Mouse (Mus musculus): ENCODE measurements at regions not wholly inside any gene's neighbourhood (a gene's known extent, or its start where the extent isn't known, plus 50 kb on each side); places are given as distances from the start of the nearest gene placed in this dataset.

DNA sequence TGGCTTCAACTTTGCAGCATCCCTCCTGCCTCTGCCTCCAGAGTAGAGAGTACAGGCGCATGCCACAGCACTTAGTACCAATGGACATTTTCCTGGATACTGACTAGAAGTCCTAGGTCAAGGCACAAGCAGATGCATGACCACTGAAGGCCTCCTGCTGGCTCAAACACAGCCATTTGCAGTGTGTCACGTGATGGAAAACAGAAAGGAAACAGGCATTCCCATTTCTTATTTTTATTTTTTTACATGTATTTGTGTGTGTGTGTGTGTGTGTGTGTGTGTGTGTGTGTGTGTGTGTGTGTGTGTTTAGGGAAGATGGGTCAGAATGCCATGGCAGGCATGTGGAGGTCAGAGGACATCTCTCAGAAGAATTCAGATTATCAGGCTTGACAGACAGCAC lies 65.6 kb downstream of the Thap12 start:
- no peaks in the 10 kb centered on the region for H3K27me3 ChIP-seq
- H3K27ac ChIP-seq = no peak overlapping the region
- H3K9me3 ChIP-seq (replicated peaks) = no peaks in the 10 kb centered on the region
- H3K9ac ChIP-seq = no peak overlapping the region
- peaks cover 23% of the 10 kb centered on the region for H3K4me1 ChIP-seq
- no peak for ATAC-seq (ENCODE audit: low FRiP score)
- no peak overlapping the region for H3K4me3 ChIP-seq
- H3K36me3 ChIP-seq = no peaks in the 10 kb centered on the region
- no peak overlapping the region for H3K4me2 ChIP-seq (replicated peaks)
- 78% methylated on average over 2 of the region's 2 CpGs for WGBS

DNA sequence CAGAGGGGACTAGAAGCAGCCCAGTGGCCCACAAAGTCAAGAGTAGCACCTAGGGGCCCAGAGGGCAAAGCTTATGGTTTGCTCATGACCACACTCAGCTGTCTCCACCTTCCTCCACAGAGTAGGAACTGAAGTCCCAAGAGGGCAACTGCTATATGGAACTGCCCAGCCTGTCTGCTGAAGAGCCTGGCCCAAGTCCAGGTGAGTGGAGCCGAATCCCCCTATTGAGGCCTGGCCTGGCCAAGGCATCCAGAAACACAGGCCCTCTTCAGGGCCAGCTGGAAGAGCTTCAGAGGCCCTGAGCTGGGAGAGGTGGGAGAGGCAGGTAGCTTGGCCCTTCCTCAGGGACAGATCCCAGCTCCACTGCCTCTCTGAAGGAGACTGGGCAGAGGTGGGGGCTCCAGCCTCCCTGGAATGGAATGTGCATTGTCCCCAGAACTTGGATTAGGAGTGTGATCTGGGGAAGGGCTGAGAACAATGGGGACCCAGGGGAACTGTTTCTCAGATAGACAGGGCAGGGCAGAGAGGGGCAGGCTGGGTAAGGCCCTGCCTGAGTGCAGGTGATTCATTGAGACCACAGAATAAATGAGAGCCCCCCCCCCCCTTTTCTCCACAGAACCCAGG lies 65.7 kb upstream of the Wnt11 start:
- 74% methylated on average over 1 of the region's 1 CpGs for WGBS
- H3K4me1 ChIP-seq = peaks cover 23% of the 10 kb centered on the region
- no peaks in the 10 kb centered on the region for H3K36me3 ChIP-seq
- ATAC-seq (ENCODE audit: low FRiP score) = no peak
- no peak overlapping the region for H3K4me3 ChIP-seq
- no peaks in the 10 kb centered on the region for H3K9me3 ChIP-seq (replicated peaks)
- no peak overlapping the region for H3K9ac ChIP-seq
- no peak overlapping the region for H3K4me2 ChIP-seq (replicated peaks)
- H3K27me3 ChIP-seq = no peaks in the 10 kb centered on the region
- H3K27ac ChIP-seq = no peak overlapping the region

DNA sequence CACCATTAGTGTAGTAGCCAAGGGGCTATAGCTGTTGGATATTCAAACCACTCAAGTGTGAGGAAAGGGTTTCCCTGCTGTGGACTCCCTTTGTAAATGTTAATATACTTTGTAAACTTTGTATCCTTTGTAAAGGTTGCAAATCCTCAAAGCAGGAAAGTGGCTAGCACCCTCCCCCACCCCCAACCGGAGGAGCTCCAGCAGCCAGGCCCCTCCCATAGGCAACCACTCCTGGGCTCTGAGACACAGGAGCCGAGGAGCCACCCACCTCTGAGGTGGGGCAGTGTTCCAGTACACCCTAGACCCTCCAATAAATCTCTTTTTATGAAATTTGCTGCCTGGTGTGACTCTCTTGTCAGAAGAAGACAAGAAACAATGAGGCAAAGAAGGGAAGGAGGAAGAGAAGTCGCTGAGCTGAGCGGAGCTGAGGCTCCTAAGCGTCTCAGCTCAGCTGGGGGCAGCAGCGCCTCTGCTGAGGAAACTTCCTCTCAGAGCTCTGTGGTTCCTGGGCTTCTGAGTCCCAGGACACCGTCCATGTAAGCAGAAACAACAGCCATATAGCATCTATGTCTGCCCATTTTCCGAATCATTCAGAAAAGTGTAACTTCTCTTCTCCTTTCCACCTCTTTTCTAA lies 64.5 kb upstream of the Wnt11 start:
- H3K9me3 ChIP-seq (replicated peaks) = no peaks in the 10 kb centered on the region
- H3K27ac ChIP-seq = no peak overlapping the region
- H3K9ac ChIP-seq = no peak overlapping the region
- ATAC-seq (ENCODE audit: low FRiP score) = no peak
- H3K27me3 ChIP-seq = no peaks in the 10 kb centered on the region
- no peaks in the 10 kb centered on the region for H3K36me3 ChIP-seq
- 0 out of 2 replicates have a peak overlapping the region, but pooled peaks have one; percentile 11 for H3K4me2 ChIP-seq (replicated peaks)
- peaks cover 18% of the 10 kb centered on the region for H3K4me1 ChIP-seq
- H3K4me3 ChIP-seq = no peak overlapping the region
- WGBS = 7% methylated on average over 8 of the region's 8 CpGs

DNA sequence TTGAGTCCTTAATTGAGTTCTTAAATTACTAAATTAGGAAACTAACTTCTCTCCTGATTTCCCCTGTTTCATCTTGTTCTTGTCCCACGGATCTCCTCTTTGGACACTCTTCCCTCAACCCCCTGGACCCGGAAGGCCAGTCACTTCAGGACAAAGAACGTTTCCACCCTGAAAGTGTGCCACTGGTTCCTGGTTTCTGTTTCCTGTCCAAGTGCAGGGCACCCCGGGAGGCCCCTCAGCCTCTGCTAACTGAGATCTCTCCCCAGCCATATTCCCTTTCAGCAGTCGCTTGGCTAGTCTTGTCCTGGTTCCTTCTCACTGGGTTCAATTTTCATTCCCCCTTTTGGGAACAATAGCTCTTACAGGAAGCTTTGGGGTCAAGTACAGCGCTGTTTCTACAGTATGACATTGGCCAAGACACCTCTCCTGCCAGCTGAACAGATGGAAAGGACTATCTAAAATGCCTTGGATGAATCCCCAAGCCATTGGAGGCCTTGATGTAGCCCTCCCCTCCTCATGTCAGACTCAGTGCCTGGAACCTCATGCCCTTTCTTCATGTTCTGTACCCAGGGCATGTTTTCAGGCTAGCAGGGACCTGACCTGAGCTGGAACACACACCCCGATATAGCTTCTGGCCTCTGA lies 63.7 kb upstream of the Wnt11 start:
- H3K4me2 ChIP-seq (replicated peaks) = no peak overlapping the region
- H3K9ac ChIP-seq = no peak overlapping the region
- no peak overlapping the region for H3K4me3 ChIP-seq
- H3K27ac ChIP-seq = no peak overlapping the region
- H3K4me1 ChIP-seq = peaks cover 18% of the 10 kb centered on the region
- no peaks in the 10 kb centered on the region for H3K36me3 ChIP-seq
- H3K9me3 ChIP-seq (replicated peaks) = no peaks in the 10 kb centered on the region
- 54% methylated on average over 7 of the region's 7 CpGs for WGBS
- no peaks in the 10 kb centered on the region for H3K27me3 ChIP-seq
- ATAC-seq (ENCODE audit: low FRiP score) = no peak

DNA sequence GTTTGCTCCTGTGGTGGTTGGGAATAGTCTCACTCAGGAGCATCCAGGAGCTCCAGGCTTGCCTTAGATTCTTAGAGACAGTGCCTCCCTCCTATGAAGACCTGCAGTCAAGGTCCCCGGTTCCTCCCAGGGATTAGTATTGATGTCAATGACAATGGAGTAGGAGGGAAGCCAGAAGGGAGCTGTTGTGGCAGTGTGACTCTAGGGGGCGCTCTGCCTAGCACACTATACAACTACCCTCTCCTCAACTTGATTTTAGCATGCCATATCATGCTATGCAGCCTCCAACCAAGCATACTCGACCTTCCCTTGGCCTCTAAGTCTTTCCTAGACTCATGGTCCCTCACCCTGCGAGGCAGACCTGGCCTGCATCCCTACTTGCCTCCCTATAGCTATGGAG lies 60.3 kb upstream of the Wnt11 start:
- Histone ChIP-seq H3K36me3 (no peaks in the 10 kb centered on the region), H3K4me2 (replicated peaks) (no peak overlapping the region), H3K9ac (no peak overlapping the region), H3K4me1 (peaks cover 14% of the 10 kb centered on the region), H3K9me3 (replicated peaks) (no peaks in the 10 kb centered on the region), H3K27me3 (no peaks in the 10 kb centered on the region), H3K27ac (no peak overlapping the region), H3K4me3 (no peak overlapping the region)
- WGBS = 50% methylated on average over 4 of the region's 4 CpGs
- ATAC-seq (ENCODE audit: low FRiP score) = no peak

DNA sequence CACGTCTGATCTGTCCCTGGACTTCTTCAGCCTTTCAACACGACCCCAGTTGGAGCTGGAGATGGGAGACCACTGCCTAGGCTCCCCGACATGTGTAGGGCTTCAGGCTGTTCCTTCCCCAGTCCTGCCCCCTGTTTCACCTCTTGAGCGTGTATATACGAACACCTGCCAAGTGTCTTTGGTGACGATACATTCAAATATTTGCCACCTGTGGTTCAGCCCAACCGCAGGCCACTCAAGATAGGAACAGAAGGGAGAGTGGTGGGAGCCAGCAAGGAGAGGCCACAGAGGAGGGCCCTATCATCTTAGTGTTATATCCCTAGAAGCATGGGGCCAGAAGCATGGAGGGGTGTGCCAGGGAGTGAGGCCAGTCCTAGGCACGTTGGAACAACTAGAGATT lies 59.9 kb upstream of the Wnt11 start:
- WGBS = 82% methylated on average over 8 of the region's 8 CpGs
- H3K36me3 ChIP-seq = no peaks in the 10 kb centered on the region
- no peak for ATAC-seq (ENCODE audit: low FRiP score)
- peaks cover 14% of the 10 kb centered on the region for H3K4me1 ChIP-seq
- no peak overlapping the region for H3K4me2 ChIP-seq (replicated peaks)
- no peaks in the 10 kb centered on the region for H3K27me3 ChIP-seq
- no peaks in the 10 kb centered on the region for H3K9me3 ChIP-seq (replicated peaks)
- no peak overlapping the region for H3K4me3 ChIP-seq
- H3K9ac ChIP-seq = no peak overlapping the region
- H3K27ac ChIP-seq = no peak overlapping the region

DNA sequence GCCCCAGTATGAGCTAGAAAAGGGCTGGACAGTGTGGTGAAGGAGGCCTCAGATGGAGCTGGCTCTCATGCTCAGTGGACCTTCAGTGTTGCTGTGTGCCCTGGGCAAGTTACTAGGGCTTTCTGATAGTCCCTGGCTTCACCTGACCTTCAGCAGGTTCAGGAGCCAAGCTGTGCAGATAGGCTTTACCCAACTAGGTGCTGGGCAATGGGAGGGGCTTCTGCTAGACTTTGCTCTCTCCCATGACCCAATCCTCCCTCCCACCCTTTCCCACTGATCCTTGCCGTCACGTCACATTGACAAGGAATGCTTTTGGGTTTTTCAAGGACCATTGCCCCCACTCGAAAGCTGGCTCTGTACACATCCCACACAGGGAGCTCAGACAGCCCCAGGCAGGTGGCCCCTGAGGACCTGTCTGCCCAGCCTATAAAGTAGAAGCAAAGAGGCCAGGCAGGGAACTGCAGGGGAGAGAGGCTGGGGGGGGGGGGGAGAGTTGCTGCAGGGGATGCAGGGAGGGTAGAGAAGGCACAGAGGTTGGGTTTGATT lies 57.5 kb upstream of the Wnt11 start:
- Histone ChIP-seq H3K36me3 (no peaks in the 10 kb centered on the region), H3K27me3 (no peaks in the 10 kb centered on the region), H3K4me2 (replicated peaks) (no peak overlapping the region), H3K4me1 (peaks cover 6% of the 10 kb centered on the region; the same call in 1 of the 2 replicates), H3K4me3 (no peak overlapping the region), H3K9ac (no peak overlapping the region), H3K27ac (no peak overlapping the region), H3K9me3 (replicated peaks) (no peaks in the 10 kb centered on the region)
- 46% methylated on average over 3 of the region's 3 CpGs for WGBS
- ATAC-seq (ENCODE audit: low FRiP score) = no peak

DNA sequence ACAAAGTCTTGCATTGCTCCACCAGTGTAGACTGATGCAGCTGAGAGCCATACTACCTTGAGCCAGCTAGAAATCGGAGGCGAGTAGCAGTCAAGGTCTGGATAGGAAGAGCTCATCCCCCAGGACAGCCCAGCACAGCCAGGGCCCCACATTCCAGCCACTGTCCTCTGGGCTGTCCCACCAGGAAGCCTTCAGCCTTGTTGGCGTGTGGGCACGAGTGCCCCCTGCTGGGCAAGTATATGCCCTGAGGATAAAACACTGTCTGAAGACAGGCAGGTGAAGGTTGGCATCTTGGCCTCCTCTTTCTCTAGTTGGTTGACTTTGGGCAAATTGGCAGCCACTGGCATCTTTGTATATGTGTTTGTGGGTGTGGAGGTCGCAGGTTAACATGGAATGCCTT lies 56.0 kb upstream of the Wnt11 start:
- Histone ChIP-seq H3K4me3 (no peak overlapping the region), H3K36me3 (no peaks in the 10 kb centered on the region), H3K27ac (no peak overlapping the region), H3K9ac (no peak overlapping the region), H3K4me1 (peaks cover 14% of the 10 kb centered on the region), H3K4me2 (replicated peaks) (no peak overlapping the region), H3K9me3 (replicated peaks) (no peaks in the 10 kb centered on the region), H3K27me3 (no peaks in the 10 kb centered on the region)
- WGBS = 24% methylated on average over 5 of the region's 5 CpGs
- ATAC-seq (ENCODE audit: low FRiP score) = 0 out of 2 replicates have a peak, but pooled peaks have one; percentile 41

DNA sequence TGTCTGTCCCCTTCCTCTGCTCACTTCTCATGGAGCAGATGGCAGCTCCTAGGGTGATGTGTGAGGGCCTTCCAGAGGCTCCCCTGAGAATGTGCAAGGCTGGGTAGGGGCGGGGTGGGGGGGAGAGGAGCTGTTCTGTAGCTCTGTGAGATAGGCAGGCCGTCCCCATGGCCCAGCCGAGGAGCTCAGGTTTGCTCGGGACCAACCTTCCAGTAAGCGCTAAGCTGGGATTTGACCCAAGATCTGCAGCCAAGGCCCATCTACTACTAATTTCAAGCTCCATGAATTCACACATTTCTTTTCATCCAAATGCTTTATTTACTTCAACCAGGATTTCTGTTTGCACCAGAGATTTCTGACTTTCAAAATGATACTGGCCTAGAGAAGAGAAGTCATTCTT lies 51.4 kb upstream of the Wnt11 start:
- H3K4me1 ChIP-seq = peaks cover 27% of the 10 kb centered on the region
- H3K27ac ChIP-seq = peak overlapping the region; percentile 71
- 54% methylated on average over 5 of the region's 5 CpGs for WGBS
- no peak overlapping the region for H3K4me2 ChIP-seq (replicated peaks)
- H3K9ac ChIP-seq = no peak overlapping the region
- no peaks in the 10 kb centered on the region for H3K36me3 ChIP-seq
- H3K4me3 ChIP-seq = no peak overlapping the region
- no peaks in the 10 kb centered on the region for H3K9me3 ChIP-seq (replicated peaks)
- no peaks in the 10 kb centered on the region for H3K27me3 ChIP-seq
- no peak for ATAC-seq (ENCODE audit: low FRiP score)

DNA sequence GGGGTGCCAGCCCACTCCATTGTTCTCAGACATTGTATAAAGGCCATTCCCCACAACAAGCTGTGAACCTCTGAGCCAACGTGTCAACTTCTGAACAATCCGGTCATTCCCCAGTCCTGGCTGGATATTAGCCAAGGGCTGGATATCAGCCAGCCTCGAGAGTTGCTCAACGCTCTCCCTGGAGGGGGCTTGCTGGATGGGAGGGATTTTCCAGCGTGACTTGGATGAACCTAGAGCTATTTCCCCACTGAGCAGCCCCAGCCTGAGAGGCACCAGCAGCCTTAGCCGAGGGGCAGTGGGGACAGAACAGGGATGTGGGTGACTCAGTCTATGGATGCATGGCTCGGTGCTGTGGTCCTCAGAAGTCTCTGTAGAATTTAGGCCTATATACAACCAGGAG lies 51.0 kb upstream of the Wnt11 start:
- H3K9ac ChIP-seq = no peak overlapping the region
- H3K36me3 ChIP-seq = no peaks in the 10 kb centered on the region
- WGBS = 19% methylated on average over 7 of the region's 7 CpGs
- H3K4me3 ChIP-seq = no peak overlapping the region
- peaks cover 24% of the 10 kb centered on the region for H3K4me1 ChIP-seq
- peak overlapping the region; percentile 71 for H3K27ac ChIP-seq
- H3K4me2 ChIP-seq (replicated peaks) = 0 out of 2 replicates have a peak overlapping the region, but pooled peaks have one; percentile 5
- ATAC-seq (ENCODE audit: low FRiP score) = peak; percentile 70; the same call in 1 of the 2 replicates
- no peaks in the 10 kb centered on the region for H3K27me3 ChIP-seq
- no peaks in the 10 kb centered on the region for H3K9me3 ChIP-seq (replicated peaks)

DNA sequence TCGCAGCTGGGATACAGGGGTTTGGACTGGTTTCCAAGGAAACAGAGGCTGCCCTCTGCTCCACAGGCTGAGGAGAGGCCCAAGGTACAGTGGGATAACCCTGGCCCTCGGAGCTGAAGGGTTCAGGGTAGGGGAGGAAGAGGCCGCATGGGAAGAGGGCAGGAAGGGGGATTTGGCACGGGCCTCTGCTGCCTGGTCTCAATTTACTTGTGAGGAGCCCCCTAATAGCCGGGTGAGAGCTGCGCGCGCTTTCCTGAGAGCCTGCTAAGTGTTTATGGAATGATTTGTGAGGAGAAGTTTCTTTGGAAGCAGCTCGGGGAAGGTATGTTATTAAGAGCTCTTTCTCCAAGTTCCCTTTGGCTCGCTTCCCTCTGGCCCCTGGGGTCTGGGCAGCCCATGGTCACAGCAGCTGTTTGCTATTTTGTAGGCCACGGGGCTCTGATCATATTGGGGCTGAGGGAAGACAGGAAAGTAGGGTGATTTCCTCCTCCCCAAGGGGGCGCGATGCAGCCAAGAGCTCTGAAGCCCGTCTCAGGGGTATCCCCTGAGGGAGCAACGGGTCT lies 50.5 kb upstream of the Wnt11 start:
- Histone ChIP-seq H3K4me3 (no peak overlapping the region), H3K4me2 (replicated peaks) (0 out of 2 replicates have a peak overlapping the region, but pooled peaks have one; percentile 5), H3K27me3 (no peaks in the 10 kb centered on the region), H3K9me3 (replicated peaks) (no peaks in the 10 kb centered on the region), H3K9ac (no peak overlapping the region), H3K36me3 (no peaks in the 10 kb centered on the region), H3K27ac (peak overlapping the region; percentile 71), H3K4me1 (peaks cover 23% of the 10 kb centered on the region)
- WGBS = 51% methylated on average over 15 of the region's 15 CpGs
- ATAC-seq (ENCODE audit: low FRiP score) = no peak

All from hindbrain, embryonic 12.5 days (tissue).